Mouse (Mus musculus) lung, embryonic 15.5 days (tissue): ENCODE results near the gene Utp3. TPM values are rescaled to one million over a fixed set of nuclear protein-coding genes. Genes with fewer than 3 reads are reported as not detected.

Experiments used
- ATAC-seq: fragments of 200-750 bp; cut with Nextera tagmentation; 2 replicates; pipeline ENCODE4 v1.8.0; 2017; ENCODE audit warnings: moderate number of reproducible peaks, borderline replicate concordance; ENCODE audit not compliant: low FRiP score, low TSS enrichment; ENCODE audit errors: extremely low read depth
- H3K27ac ChIP-seq: fragments of 300-500 bp; sonication (generic); 2 replicates; pipeline ENCODE4 v1.5.1; 2015; ENCODE audit warnings: moderate library complexity, mild to moderate bottlenecking, inconsistent platforms
- H3K27me3 ChIP-seq: fragments of 300-500 bp; sonication (generic); 2 replicates; pipeline ENCODE4 v1.6.1; 2015; ENCODE audit warnings: inconsistent platforms
- H3K36me3 ChIP-seq: fragments of 300-500 bp; sonication (generic); 2 replicates; pipeline ENCODE4 v1.6.1; 2015; ENCODE audit warnings: inconsistent platforms
- H3K4me1 ChIP-seq: fragments of 300-500 bp; sonication (generic); 2 replicates; pipeline ENCODE4 v1.6.1; 2015; ENCODE audit warnings: inconsistent platforms
- H3K4me2 ChIP-seq: fragments of 300-500 bp; sonication (generic); 2 replicates; pipeline ENCODE4 v1.6.1; 2015; ENCODE audit warnings: inconsistent platforms, mild to moderate bottlenecking, moderate library complexity
- H3K4me3 ChIP-seq: fragments of 300-500 bp; sonication (generic); 2 replicates; pipeline ENCODE4 v1.5.1; 2015; ENCODE audit warnings: mild to moderate bottlenecking, inconsistent platforms
- H3K9ac ChIP-seq: fragments of 300-500 bp; sonication (generic); 2 replicates; pipeline ENCODE4 v1.6.1; 2015; ENCODE audit warnings: inconsistent platforms
- H3K9me3 ChIP-seq: fragments of 300-500 bp; sonication (generic); 2 replicates; pipeline ENCODE4 v1.6.1; 2016; ENCODE audit warnings: inconsistent platforms
- WGBS: fragments of 180-500 bp; shearing (Covaris S2); methylation state at CpG from one replicate; pipeline ENCODE4 v1.1.7; 2015; 5-methylcytosine and 5-hydroxymethylcytosine counted together
- polyA plus RNA-seq: library from polyadenylated mRNA; unstranded; fragments of >200 nt; fragmentation: Nextera tagmentation; extraction: Ambion mirVana; gene quantifications from 2 replicates; pipeline ENCODE4 v1.2.1, GENCODE M21; 2015

The Utp3 gene
- polyA plus RNA-seq, 1 experiment from 2014 or later = 66.7 TPM

GRCm38 (mm10) chr5:88581343-88581742 is 27.1 kb downstream of the Utp3 start:
- H3K27me3 ChIP-seq = no peaks in the 10 kb centered on the region

DNA sequence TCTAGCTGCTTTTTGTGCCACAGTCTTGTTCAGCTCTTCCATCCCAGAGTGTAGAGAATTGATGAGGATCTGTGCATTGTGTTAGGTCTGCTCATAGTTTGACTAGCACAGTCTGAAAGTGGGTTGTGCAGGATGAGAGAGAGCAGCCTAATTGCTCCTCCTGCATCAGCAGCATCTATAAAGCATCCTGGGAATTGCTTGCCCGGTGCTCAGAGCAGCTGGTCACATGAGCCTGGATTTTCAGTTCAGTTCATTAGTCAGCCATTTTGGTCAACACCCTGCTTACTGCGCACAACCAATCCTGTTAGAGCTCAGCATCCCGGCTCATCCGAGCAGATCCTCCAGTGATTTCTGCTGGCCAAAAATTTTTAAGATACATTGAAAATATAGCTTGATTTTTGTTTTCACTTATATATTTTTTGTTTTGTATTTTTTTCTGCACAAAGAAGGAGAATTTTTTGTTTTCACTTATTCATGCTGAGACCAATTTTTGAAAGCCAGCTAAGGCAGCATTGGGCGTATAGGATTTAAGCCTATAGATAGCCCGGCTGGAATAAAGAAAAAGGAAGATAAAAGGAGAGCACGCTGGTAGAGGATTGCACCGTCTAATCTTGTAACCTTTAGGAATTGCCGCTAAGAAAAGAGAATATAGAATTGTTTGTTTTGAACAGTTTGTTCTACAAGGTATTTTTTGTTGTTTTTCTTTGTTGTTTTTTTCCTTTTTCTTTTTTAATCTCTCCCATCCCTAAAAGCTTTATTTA is 29.2 kb downstream of the Utp3 start:
- Histone ChIP-seq H3K36me3 (no peaks in the 10 kb centered on the region), H3K27me3 (no peaks in the 10 kb centered on the region), H3K9ac (no peak overlapping the region), H3K9me3 (no peaks in the 10 kb centered on the region), H3K4me1 (peaks cover 28% of the 10 kb centered on the region), H3K27ac (no peak overlapping the region), H3K4me2 (no peak overlapping the region), H3K4me3 (no peak overlapping the region)
- no peak for ATAC-seq
- 72% methylated on average over 9 of the region's 9 CpGs for WGBS

More at GRCm38 (mm10) chr5:88581343-88581742, 27.1 kb downstream of the Utp3 start:
- H3K9ac ChIP-seq = no peak overlapping the region
- no peak overlapping the region for H3K4me3 ChIP-seq
- no peaks in the 10 kb centered on the region for H3K36me3 ChIP-seq
- H3K4me1 ChIP-seq = peaks cover 14% of the 10 kb centered on the region
- H3K9me3 ChIP-seq = no peaks in the 10 kb centered on the region
- no peak for ATAC-seq
- 95% methylated on average over 6 of the region's 6 CpGs for WGBS
- H3K27ac ChIP-seq = no peak overlapping the region
- H3K4me2 ChIP-seq = no peak overlapping the region

DNA sequence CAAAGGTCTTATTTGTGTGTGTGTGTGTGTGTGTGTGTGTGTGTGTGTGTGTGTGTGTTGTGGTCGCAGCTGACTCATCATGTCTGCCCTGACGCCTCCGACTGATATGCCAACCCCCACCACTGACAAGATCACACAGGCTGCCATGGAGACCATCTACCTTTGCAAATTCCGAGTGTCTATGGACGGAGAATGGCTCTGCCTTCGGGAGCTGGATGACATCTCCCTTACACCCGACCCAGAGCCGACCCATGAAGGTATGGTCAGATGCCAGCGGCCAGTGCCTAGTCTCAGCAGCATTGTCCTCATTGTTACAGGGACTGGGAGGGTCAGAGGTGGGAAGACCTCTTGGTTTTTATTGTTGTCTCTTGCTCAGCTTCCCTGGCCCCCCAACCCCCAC is 29.8 kb downstream of the Utp3 start:
- H3K4me3 ChIP-seq = no peak overlapping the region
- H3K36me3 ChIP-seq = no peaks in the 10 kb centered on the region
- no peak overlapping the region for H3K4me2 ChIP-seq
- 0 out of 2 replicates have a peak overlapping the region, but pooled peaks have one; percentile 12 for H3K27ac ChIP-seq
- H3K9me3 ChIP-seq = no peaks in the 10 kb centered on the region
- 46% methylated on average over 9 of the region's 9 CpGs for WGBS
- no peaks in the 10 kb centered on the region for H3K27me3 ChIP-seq
- H3K4me1 ChIP-seq = peaks cover 28% of the 10 kb centered on the region
- H3K9ac ChIP-seq = no peak overlapping the region
- no peak for ATAC-seq

GRCm38 (mm10) chr5:88586407-88587174 is 32.3 kb downstream of the Utp3 start:
- H3K9ac ChIP-seq = no peak overlapping the region
- no peaks in the 10 kb centered on the region for H3K27me3 ChIP-seq
- peaks cover 28% of the 10 kb centered on the region for H3K4me1 ChIP-seq
- no peaks in the 10 kb centered on the region for H3K36me3 ChIP-seq
- ATAC-seq = peak; percentile 11; the same call in 1 of the 2 replicates
- no peak overlapping the region for H3K4me3 ChIP-seq
- no peaks in the 10 kb centered on the region for H3K9me3 ChIP-seq
- H3K4me2 ChIP-seq = no peak overlapping the region
- H3K27ac ChIP-seq = no peak overlapping the region
- 68% methylated on average over 7 of the region's 7 CpGs for WGBS

- no peak overlapping the region for H3K9ac ChIP-seq
Measured at GRCm38 (mm10) chr5:88587211-88587934, 33.1 kb downstream of the Utp3 start.

DNA sequence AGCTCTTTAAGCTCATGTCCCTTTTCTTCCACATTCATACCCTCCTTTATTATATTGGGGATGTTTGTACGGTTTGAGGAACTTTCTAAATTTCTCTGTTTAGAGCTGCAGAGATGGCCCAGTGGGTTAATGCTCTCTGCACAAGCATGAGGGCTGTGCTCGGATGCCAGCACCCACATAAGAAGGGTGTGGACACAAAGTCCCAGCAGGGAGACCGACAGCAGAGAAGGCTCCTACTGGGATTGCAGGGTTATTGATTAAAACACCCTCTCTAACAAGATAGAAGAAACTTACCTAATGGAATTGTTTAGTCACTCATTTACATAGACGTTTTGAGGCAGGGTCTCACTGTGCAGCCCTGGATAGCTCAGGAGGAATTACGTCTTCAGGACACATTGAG is 34.2 kb downstream of the Utp3 start:
- H3K27me3 ChIP-seq = no peaks in the 10 kb centered on the region
- 71% methylated on average over 5 of the region's 5 CpGs for WGBS
- no peaks in the 10 kb centered on the region for H3K9me3 ChIP-seq
- no peak overlapping the region for H3K4me3 ChIP-seq
- H3K4me1 ChIP-seq = peaks cover 28% of the 10 kb centered on the region
- H3K4me2 ChIP-seq = no peak overlapping the region
- no peak overlapping the region for H3K27ac ChIP-seq
- no peak overlapping the region for H3K9ac ChIP-seq
- no peak for ATAC-seq
- H3K36me3 ChIP-seq = no peaks in the 10 kb centered on the region

More at GRCm38 (mm10) chr5:88587211-88587934, 33.1 kb downstream of the Utp3 start:
- no peaks in the 10 kb centered on the region for H3K9me3 ChIP-seq
- no peaks in the 10 kb centered on the region for H3K36me3 ChIP-seq
- 37% methylated on average over 13 of the region's 13 CpGs for WGBS
- H3K4me1 ChIP-seq = peaks cover 28% of the 10 kb centered on the region
- no peak overlapping the region for H3K4me3 ChIP-seq
- H3K27ac ChIP-seq = no peak overlapping the region
- no peaks in the 10 kb centered on the region for H3K27me3 ChIP-seq
- H3K4me2 ChIP-seq = no peak overlapping the region
- peak; percentile 63 for ATAC-seq

DNA sequence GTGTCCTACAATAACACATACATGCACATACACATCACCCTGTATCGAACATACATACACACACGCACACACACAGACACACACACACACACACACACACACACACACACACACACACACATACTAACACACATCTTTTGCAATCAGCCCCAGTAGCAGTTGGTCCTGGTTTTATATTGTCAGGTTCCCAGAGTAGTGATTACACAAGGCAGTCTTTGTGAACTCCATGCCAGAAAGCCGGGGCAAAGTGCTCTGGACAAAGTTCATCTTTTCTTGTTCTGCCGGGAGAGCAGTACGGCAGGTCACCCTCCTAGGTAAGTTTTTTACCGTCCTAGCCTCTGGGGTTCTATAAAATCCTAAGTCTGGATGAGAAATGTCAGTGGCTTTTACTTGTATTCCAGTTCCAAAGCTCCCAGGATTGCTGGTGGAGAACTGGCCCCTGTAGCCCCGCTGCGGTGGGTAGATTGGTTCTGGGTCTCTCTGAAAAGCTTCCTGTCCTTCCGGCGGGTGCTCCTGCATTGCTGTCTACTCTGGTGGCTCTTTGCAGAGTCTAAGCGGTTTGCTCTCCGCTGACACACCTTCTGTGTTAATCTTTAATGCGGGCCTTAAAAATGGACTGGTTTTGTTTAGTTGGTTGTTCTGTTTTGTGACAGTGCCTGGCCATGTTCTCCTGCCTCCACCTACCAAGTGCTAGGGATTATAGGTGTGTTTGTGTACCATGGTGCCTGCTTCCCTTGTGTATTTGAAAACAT is 39.3 kb downstream of the Utp3 start:
- Histone ChIP-seq H3K27ac (no peak overlapping the region), H3K9me3 (no peaks in the 10 kb centered on the region), H3K4me3 (no peak overlapping the region), H3K36me3 (no peaks in the 10 kb centered on the region), H3K9ac (no peak overlapping the region), H3K4me2 (no peak overlapping the region), H3K4me1 (no peaks in the 10 kb centered on the region), H3K27me3 (no peaks in the 10 kb centered on the region)
- ATAC-seq = no peak
- 78% methylated on average over 13 of the region's 13 CpGs for WGBS

- Histone ChIP-seq H3K9ac (no peak overlapping the region), H3K4me1 (no peaks in the 10 kb centered on the region), H3K9me3 (no peaks in the 10 kb centered on the region), H3K4me3 (no peak overlapping the region), H3K27me3 (no peaks in the 10 kb centered on the region), H3K4me2 (no peak overlapping the region), H3K36me3 (no peaks in the 10 kb centered on the region), H3K27ac (no peak overlapping the region)
- 72% methylated on average over 7 of the region's 7 CpGs for WGBS
- ATAC-seq = no peak
Measured at GRCm38 (mm10) chr5:88594173-88594569, 39.9 kb downstream of the Utp3 start.

- H3K4me1 ChIP-seq = no peaks in the 10 kb centered on the region
- ATAC-seq = no peak; the same call in 1 of the 2 replicates
- H3K9ac ChIP-seq = no peak overlapping the region
- no peaks in the 10 kb centered on the region for H3K9me3 ChIP-seq
- no peak overlapping the region for H3K4me3 ChIP-seq
- H3K4me2 ChIP-seq = no peak overlapping the region
- H3K27me3 ChIP-seq = no peaks in the 10 kb centered on the region
- H3K27ac ChIP-seq = no peak overlapping the region
- no peaks in the 10 kb centered on the region for H3K36me3 ChIP-seq
- WGBS = 60% methylated on average over 5 of the region's 5 CpGs
Measured at GRCm38 (mm10) chr5:88595537-88596455, 41.5 kb downstream of the Utp3 start.

DNA sequence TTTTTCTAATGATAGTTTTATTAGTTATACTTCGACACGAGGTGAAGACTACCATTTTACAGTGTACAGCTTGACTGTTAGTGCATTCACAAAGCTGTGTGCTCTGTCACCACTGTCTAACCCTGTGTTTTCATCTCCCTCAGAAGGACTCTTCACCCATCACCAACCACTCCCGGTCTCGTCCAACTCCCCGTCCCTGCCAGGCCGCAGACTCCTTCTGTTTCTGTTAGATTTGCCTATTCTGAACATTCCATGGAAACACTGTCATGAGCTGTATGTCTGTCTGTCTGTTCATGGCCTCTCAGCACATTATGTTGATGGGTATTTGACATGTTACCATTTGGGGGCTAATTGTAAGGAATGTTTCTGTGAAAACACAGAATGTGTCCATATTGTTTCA is 44.7 kb downstream of the Utp3 start:
- no peaks in the 10 kb centered on the region for H3K9me3 ChIP-seq
- no peaks in the 10 kb centered on the region for H3K36me3 ChIP-seq
- 74% methylated on average over 6 of the region's 6 CpGs for WGBS
- no peak overlapping the region for H3K27ac ChIP-seq
- no peaks in the 10 kb centered on the region for H3K27me3 ChIP-seq
- H3K4me2 ChIP-seq = no peak overlapping the region
- no peaks in the 10 kb centered on the region for H3K4me1 ChIP-seq
- H3K9ac ChIP-seq = no peak overlapping the region
- no peak overlapping the region for H3K4me3 ChIP-seq
- no peak for ATAC-seq
